Mouse (Mus musculus) hindbrain, embryonic 13.5 days (tissue): ENCODE data around the gene Foxp1. TPM values are rescaled to one million over a fixed set of nuclear protein-coding genes. Genes with fewer than 3 reads are reported as not detected.
A peak's percentile ranks its signal among the peaks of the same experiment; 100 is the strongest.

Source experiments
- ATAC-seq: fragments of 200-750 bp; cut with Nextera tagmentation; 2 replicates; pipeline ENCODE4 v1.8.0; 2017; ENCODE audit warnings: moderate TSS enrichment; ENCODE audit not compliant: low FRiP score
- H3K27ac ChIP-seq: fragments of 300-500 bp; sonication (generic); 2 replicates; pipeline ENCODE4 v1.5.1; 2015; ENCODE audit warnings: inconsistent platforms, mild to moderate bottlenecking, moderate library complexity
- H3K27me3 ChIP-seq: fragments of 300-500 bp; sonication (generic); 2 replicates; pipeline ENCODE4 v1.6.1; 2015; ENCODE audit warnings: mild to moderate bottlenecking, inconsistent platforms
- H3K36me3 ChIP-seq: fragments of 300-500 bp; sonication (generic); 2 replicates; pipeline ENCODE4 v1.6.1; 2015; ENCODE audit warnings: mild to moderate bottlenecking, inconsistent platforms
- H3K4me1 ChIP-seq: fragments of 300-500 bp; sonication (generic); replicated peaks from 2 replicates; pipeline ENCODE4 v1.6.1; 2015; ENCODE audit warnings: inconsistent platforms
- H3K4me2 ChIP-seq: fragments of 300-500 bp; sonication (generic); 2 replicates; pipeline ENCODE4 v1.6.1; 2015; ENCODE audit warnings: inconsistent platforms, mild to moderate bottlenecking, moderate library complexity
- H3K4me3 ChIP-seq: fragments of 300-500 bp; sonication (generic); 2 replicates; pipeline ENCODE4 v1.5.1; 2015; ENCODE audit warnings: mild to moderate bottlenecking, inconsistent platforms
- H3K9ac ChIP-seq: fragments of 300-500 bp; sonication (generic); 2 replicates; pipeline ENCODE4 v1.6.1; 2015; ENCODE audit warnings: mild to moderate bottlenecking, inconsistent platforms
- H3K9me3 ChIP-seq: fragments of 300-500 bp; sonication (generic); 2 replicates; pipeline ENCODE4 v1.6.1; 2016; ENCODE audit warnings: inconsistent platforms
- WGBS: fragments of 180-500 bp; shearing (Covaris S2); methylation state at CpG from one replicate; pipeline ENCODE4 v1.1.7; 2015; 5-methylcytosine and 5-hydroxymethylcytosine counted together
- polyA plus RNA-seq: library from polyadenylated mRNA; unstranded; fragments of >200 nt; fragmentation: Nextera tagmentation; extraction: Ambion mirVana; gene quantifications from 2 replicates; pipeline ENCODE4 v1.2.1, GENCODE M21; 2015

Gene Foxp1
- polyA plus RNA-seq, 1 experiment from 2014 or later = 64.7 TPM

DNA sequence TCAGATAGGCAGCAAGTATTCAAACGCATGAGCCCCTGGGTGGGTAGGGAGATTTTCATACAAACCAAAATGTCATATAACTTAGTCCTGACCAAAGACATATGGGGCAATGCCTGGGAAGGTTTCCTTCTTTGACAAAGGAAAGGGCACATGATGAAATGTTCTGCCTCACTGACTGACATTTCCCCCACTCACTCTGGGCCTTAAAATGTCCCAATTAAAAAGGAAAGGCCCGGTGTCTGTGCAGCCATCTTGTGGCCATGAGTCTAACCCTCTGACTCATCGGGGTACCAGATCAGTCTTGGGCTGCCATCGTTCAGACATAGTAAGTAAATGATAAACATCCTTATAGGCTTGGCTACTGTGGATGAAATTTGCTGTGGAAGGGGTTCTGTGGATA, 310.1 kb downstream of the Foxp1 start:
- no peak overlapping the region for H3K27ac ChIP-seq
- H3K9ac ChIP-seq = no peak overlapping the region
- H3K4me2 ChIP-seq = no peak overlapping the region
- no peaks in the 10 kb centered on the region for H3K9me3 ChIP-seq
- H3K4me3 ChIP-seq = no peak overlapping the region
- 85% methylated on average over 4 of the region's 4 CpGs for WGBS
- no peaks in the 10 kb centered on the region for H3K36me3 ChIP-seq
- H3K27me3 ChIP-seq = no peaks in the 10 kb centered on the region
- H3K4me1 ChIP-seq = peaks cover 19% of the 10 kb centered on the region
- ATAC-seq = no peak

DNA sequence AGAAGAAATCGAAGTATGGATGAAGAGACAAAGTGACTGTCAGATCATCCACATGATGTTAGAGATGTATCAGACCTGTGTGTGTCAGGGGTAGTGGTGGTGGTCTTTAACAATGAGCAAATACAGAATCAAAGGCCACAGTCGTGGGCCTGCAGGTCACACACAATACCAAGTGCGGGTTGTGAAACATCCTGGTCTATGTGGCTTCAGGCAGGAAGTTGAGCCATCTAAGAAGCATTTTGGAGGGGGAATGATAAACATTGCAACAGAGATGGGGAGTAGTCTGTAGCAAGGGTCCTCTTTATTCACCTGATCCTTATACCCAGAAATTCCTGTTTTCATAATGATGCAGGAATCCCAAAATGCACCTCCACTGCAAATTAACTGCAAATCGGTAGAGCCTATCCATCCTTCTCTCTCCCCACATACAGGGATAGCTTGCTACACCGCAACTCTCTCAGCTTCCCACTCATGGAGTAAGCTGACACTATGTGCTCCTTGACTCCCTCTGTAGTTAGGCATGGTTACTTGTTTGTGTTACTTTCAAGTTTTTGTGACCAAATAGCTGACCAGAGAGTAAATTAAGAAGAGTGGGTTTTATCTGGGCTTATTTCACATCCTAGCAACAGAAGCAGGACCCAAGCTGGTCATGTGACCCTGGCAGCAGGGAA, 310.7 kb downstream of the Foxp1 start:
- Histone ChIP-seq H3K27ac (no peak overlapping the region), H3K4me3 (no peak overlapping the region), H3K9me3 (no peaks in the 10 kb centered on the region), H3K9ac (no peak overlapping the region), H3K27me3 (no peaks in the 10 kb centered on the region), H3K4me2 (no peak overlapping the region), H3K36me3 (no peaks in the 10 kb centered on the region), H3K4me1 (peaks cover 16% of the 10 kb centered on the region)
- WGBS = 88% methylated on average over 5 of the region's 5 CpGs
- no peak for ATAC-seq

DNA sequence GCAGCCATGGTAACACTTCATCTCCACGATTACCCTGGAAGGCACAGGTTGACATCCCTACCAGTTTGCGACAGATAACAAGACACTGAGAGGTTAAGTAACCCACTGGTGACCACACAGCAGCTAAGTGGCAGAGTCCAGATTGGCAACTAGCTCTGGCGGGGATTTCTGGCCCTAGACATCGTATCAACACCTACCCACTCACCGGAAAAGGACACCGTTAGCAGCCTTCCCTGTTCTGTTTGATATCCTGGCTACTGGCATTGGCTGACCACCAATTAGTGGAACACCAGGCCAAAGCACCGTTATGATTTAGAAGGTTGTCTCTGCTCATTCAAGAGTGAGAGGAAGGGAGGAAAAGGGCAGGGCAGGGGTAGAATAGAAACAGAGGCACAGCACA, 312.4 kb downstream of the Foxp1 start:
- no peak overlapping the region for H3K4me3 ChIP-seq
- H3K27me3 ChIP-seq = peaks cover 7% of the 10 kb centered on the region; the same call in 1 of the 2 replicates
- H3K9ac ChIP-seq = no peak overlapping the region
- 85% methylated on average over 7 of the region's 7 CpGs for WGBS
- H3K4me2 ChIP-seq = no peak overlapping the region
- peaks cover 23% of the 10 kb centered on the region for H3K4me1 ChIP-seq
- no peak overlapping the region for H3K27ac ChIP-seq
- no peak for ATAC-seq
- H3K9me3 ChIP-seq = no peaks in the 10 kb centered on the region
- H3K36me3 ChIP-seq = no peaks in the 10 kb centered on the region

DNA sequence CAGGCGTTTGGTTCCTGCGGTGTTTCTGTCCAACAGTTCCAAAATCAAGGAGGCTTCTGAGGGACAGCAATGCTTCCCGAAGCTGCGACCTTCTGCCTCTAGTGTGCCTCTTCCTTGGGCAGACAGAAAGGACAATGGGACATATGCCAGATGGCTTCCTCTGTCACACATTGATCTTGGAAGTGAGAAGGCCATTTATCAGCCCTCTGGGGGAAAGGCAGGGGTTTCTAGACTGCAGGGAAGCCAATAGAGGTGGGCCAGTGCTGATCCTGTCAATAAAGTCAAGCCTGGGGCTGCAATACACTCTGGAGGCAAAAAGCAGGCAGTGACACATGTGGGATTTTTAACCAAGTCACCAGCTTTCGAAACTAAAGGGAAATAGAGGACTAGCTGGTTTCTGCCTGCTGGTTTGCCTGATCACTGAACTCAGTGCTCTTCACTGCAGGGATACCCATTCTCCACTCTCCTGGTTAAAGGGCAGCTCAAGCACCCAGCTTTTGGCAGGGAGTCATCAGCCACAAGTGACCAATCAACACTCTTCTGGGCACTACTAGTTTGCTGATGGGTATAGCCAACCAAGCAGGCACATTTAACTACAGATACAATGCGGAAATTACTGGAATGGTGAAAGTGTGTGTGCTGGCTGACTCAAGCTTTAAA, 315.2 kb downstream of the Foxp1 start:
- Histone ChIP-seq H3K9ac (no peak overlapping the region), H3K27ac (no peak overlapping the region), H3K36me3 (no peaks in the 10 kb centered on the region), H3K4me1 (peaks cover 48% of the 10 kb centered on the region), H3K4me3 (no peak overlapping the region), H3K4me2 (no peak overlapping the region), H3K27me3 (peaks cover 10% of the 10 kb centered on the region; the same call in 1 of the 2 replicates), H3K9me3 (no peaks in the 10 kb centered on the region)
- WGBS = 34% methylated on average over 6 of the region's 6 CpGs
- ATAC-seq = no peak

DNA sequence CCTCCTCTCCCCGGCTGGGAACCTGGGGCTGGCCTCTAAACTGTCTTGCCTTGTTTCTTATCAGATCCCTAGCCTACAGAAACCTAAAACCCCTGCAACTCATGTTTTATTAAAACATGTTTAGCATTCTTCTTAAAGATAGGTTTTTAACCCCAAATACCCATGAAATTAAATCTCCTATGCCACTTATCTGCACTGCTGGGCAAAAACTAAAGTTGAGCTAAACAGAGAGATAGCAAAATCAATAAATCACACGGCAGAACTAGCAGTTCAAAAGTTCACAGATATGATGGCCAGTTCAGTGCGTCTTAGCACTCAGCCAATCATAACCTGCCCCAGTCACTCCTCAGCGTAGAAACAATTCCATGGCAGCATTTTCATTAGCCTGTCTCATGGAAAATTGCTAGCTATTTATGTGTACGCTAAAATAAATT, 316.1 kb downstream of the Foxp1 start:
- Histone ChIP-seq H3K4me2 (no peak overlapping the region), H3K9ac (no peak overlapping the region), H3K4me3 (no peak overlapping the region), H3K36me3 (no peaks in the 10 kb centered on the region), H3K9me3 (no peaks in the 10 kb centered on the region), H3K27me3 (peaks cover 10% of the 10 kb centered on the region; the same call in 1 of the 2 replicates), H3K4me1 (peaks cover 55% of the 10 kb centered on the region), H3K27ac (no peak overlapping the region)
- no peak for ATAC-seq
- WGBS = 22% methylated on average over 5 of the region's 5 CpGs

DNA sequence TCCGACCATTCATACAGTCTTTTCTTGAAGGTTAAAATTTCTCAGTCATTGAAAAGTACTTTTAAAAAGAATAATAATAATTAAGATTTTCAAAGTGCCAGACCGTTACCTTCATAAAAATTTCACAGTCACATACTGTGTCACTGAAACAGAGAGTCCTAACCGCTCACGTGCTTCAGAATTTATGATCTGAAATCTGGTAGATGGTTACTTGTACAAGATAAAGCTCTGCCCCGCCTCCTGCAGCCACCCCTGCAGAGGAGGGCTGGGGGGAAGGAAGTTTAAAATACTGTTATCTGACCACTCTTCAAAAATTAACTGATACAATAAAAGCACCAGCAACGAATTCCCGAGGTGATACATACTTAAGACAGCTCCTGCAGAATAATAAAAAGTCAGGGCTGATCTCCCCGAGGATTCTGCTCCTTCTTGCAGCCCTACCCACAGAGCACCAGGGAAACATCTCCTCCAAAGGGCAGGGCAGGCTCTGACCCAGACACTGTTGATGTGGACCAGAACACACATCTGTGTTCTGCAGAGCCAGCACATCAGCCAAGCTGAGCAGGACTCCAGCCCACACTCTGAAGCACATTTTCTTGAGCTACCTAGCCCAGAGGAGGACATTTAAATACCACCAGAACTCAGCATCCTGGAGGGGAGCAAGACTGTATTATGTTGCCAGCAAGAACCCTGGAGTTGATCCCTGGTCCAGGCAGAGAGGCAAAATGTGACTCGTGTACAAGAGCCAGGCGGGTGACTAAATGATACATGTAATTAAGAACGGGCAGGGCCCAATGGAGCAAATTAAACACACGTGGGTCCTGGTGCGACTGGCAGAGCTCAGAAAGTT, 316.7 kb downstream of the Foxp1 start:
- no peak for ATAC-seq
- H3K4me1 ChIP-seq = peaks cover 61% of the 10 kb centered on the region

DNA sequence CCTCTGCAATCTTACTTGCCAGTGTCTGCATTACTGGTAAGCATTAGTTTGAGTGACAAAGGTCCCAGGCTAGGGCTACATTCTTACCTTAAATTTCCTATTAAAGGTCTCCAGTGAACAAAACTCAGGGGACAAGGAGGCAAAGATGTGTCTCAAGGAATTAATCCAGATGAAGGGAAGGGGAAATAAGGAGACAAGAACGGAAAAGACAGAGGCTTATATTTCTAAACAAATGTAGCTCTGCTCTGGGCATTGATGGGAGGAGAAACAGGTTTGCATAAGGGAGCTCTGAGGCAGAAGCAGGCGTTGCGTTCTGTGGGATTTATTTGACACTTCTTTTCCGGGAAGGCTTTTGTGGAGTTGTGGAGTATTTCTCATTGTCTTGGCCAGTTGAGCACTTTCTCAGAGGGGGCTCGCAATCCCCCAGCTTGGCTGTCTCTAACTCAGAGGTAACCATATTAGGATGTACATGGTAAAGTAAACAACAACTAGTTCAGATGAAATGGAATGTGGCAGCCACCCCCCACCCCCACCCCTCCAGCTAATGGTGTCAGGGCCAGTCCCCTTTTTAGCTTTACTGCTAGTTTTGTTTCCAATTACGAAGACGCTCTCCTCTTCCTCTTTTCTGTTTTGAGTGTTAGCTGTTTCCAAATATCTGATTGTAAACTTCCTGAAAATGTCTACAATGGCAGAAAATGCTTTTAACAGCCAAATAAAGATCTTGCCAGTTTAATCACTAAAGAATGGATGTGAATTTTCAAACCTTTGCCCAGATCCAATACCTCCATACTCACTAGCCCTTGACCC, 317.5 kb downstream of the Foxp1 start:
- WGBS = 14% methylated on average over 7 of the region's 7 CpGs
- Histone ChIP-seq H3K4me1 (peaks cover 68% of the 10 kb centered on the region), H3K27ac (no peak overlapping the region), H3K9me3 (no peaks in the 10 kb centered on the region), H3K4me3 (no peak overlapping the region), H3K9ac (no peak overlapping the region), H3K4me2 (peak overlapping the region; percentile 36), H3K36me3 (no peaks in the 10 kb centered on the region), H3K27me3 (peaks cover 10% of the 10 kb centered on the region; the same call in 1 of the 2 replicates)
- ATAC-seq = no peak

More for the DNA sequence above, 316.7 kb downstream of the Foxp1 start:
- H3K9ac ChIP-seq = no peak overlapping the region
- H3K4me3 ChIP-seq = no peak overlapping the region
- no peaks in the 10 kb centered on the region for H3K9me3 ChIP-seq
- no peak overlapping the region for H3K27ac ChIP-seq
- WGBS = 32% methylated on average over 13 of the region's 13 CpGs
- no peaks in the 10 kb centered on the region for H3K36me3 ChIP-seq
- H3K27me3 ChIP-seq = peaks cover 10% of the 10 kb centered on the region; the same call in 1 of the 2 replicates
- no peak overlapping the region for H3K4me2 ChIP-seq

DNA sequence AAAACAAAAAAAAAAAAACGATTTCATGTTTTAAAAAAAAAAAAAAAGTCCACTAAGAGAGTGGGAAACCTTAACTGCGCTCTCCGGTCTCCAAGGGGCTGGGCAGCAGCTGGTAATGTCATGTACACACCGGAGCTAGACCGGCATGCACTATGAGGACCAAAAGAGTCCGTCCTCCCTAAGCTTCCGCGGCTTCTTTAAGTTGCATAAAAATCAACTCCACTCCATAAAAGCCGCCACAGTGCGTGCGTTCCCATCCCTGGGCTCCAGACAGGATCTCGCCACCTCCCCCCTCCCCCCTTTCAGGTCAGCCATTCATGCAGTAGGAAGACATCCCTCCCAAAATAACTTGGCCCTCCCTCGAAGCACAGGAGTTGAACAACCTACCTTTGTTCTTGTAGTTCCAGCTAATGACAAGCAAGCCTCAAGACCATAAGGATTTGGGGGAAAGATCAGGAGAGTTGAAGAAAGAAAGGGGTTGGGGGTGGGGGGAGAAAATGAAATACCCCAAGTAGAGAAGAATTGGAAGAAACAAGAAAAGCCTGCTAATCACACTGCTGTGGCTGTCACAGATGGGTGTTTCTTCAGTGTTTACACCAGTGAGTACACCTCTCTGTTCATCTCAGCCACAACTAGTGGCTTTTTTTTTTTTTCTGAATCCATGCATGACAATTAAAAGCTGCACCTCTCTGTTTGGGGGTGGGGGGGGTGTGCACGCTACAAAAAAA, 318.3 kb downstream of the Foxp1 start:
- H3K4me3 ChIP-seq = no peak overlapping the region
- peak overlapping the region; percentile 36 for H3K4me2 ChIP-seq
- H3K27me3 ChIP-seq = peaks cover 10% of the 10 kb centered on the region; the same call in 1 of the 2 replicates
- H3K27ac ChIP-seq = no peak overlapping the region
- no peaks in the 10 kb centered on the region for H3K9me3 ChIP-seq
- no peak overlapping the region for H3K9ac ChIP-seq
- no peaks in the 10 kb centered on the region for H3K36me3 ChIP-seq
- WGBS = 2% methylated on average over 14 of the region's 14 CpGs
- peaks cover 70% of the 10 kb centered on the region for H3K4me1 ChIP-seq
- ATAC-seq = no peak

DNA sequence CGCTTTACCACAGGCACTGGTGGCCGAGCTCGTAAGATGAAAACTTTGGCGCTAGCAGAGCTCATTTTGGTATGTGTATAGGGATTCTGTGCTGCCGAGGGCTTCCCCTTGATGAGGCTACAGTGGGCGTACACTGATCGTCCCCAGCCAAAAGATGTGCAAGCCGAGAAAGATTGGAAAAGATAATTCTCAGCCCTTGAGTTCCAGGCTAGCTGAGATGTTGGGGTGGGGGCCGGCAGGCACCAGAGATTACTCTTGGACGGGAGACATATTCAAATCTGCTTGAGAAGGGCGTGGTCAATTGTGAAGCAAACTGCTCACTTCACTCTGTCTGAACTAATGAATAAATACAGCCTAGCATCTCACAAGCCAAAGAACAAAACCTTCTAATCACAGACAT, 319.3 kb downstream of the Foxp1 start:
- peak overlapping the region; percentile 35 for H3K4me2 ChIP-seq
- H3K4me1 ChIP-seq = peaks cover 68% of the 10 kb centered on the region
- H3K36me3 ChIP-seq = no peaks in the 10 kb centered on the region
- WGBS = 23% methylated on average over 11 of the region's 11 CpGs
- peak overlapping the region; percentile 12; the same call in 1 of the 2 replicates for H3K27ac ChIP-seq
- ATAC-seq = no peak
- H3K27me3 ChIP-seq = peaks cover 10% of the 10 kb centered on the region; the same call in 1 of the 2 replicates
- H3K4me3 ChIP-seq = no peak overlapping the region
- H3K9ac ChIP-seq = peak overlapping the region; percentile 6; the same call in 1 of the 2 replicates
- no peaks in the 10 kb centered on the region for H3K9me3 ChIP-seq

DNA sequence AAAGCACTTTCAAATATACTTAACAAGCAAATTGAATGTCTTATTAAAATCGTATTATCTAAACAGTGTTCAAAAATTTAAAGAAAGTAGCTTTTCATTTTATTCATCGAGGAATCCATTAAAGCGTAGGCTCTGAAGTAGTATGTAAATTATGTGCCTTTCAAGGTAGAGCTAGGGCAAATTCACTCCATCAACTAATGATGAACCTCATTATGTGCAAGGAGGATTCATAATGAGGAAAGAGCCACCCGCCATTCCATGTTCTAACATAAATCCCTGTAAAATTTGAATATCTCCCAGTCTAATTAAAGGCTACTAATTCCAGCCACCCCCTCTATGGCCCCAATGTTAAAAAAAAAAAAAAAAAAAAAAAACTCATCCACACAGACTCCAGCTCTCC, 319.7 kb downstream of the Foxp1 start:
- 59% methylated on average over 4 of the region's 4 CpGs for WGBS
- Histone ChIP-seq H3K9ac (no peak overlapping the region), H3K9me3 (no peaks in the 10 kb centered on the region), H3K27me3 (peaks cover 11% of the 10 kb centered on the region; the same call in 1 of the 2 replicates), H3K36me3 (no peaks in the 10 kb centered on the region), H3K4me3 (no peak overlapping the region), H3K27ac (0 out of 2 replicates have a peak overlapping the region, but pooled peaks have one; percentile 12), H3K4me1 (peaks cover 65% of the 10 kb centered on the region), H3K4me2 (peak overlapping the region; percentile 35; the same call in 1 of the 2 replicates)
- ATAC-seq = no peak

DNA sequence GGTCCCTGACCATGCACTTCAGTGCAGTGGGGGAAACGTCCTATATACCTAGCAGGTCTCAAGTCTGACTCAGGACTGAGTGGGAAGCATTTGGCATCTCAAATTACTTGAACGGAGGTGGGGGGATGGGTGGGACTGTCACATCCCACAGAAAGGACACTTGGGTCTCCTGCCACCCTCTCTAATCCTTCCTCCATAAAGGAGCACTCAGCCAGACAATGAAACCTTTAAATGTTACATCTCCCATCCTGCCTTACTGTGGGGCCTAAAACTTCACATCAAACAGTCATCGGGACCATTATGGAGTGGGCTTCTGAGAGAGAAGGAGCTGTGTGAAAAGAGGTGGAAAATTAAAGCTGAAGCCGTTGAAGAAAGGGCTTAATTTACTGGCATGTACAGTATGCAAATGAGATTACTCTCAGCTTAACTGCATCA, 321.2 kb downstream of the Foxp1 start:
- Histone ChIP-seq H3K9ac (0 out of 2 replicates have a peak overlapping the region, but pooled peaks have one; percentile 4), H3K27ac (peak overlapping the region; percentile 45; the same call in 1 of the 2 replicates), H3K4me2 (0 out of 2 replicates have a peak overlapping the region, but pooled peaks have one; percentile 8), H3K4me1 (peaks cover 55% of the 10 kb centered on the region), H3K4me3 (no peak overlapping the region), H3K36me3 (no peaks in the 10 kb centered on the region), H3K27me3 (peaks cover 13% of the 10 kb centered on the region; the same call in 1 of the 2 replicates), H3K9me3 (no peaks in the 10 kb centered on the region)
- 3% methylated on average over 4 of the region's 4 CpGs for WGBS
- 0 out of 2 replicates have a peak, but pooled peaks have one; percentile 33 for ATAC-seq
